Mouse (Mus musculus) forebrain, embryonic 13.5 days (tissue): ENCODE data around the gene Cebpzos. TPM values are rescaled to one million over a fixed set of nuclear protein-coding genes. Genes with fewer than 3 reads are reported as not detected.

Source experiments
- ATAC-seq: fragments of 200-750 bp; cut with Nextera tagmentation; 2 replicates; pipeline ENCODE4 v1.8.0; 2017
- H3K27ac ChIP-seq: fragments of 300-500 bp; sonication (generic); 2 replicates; pipeline ENCODE4 v1.5.1; 2015; ENCODE audit warnings: inconsistent platforms, mild to moderate bottlenecking, moderate library complexity
- H3K27me3 ChIP-seq: fragments of 300-500 bp; sonication (generic); 2 replicates; pipeline ENCODE4 v1.6.1; 2015; ENCODE audit warnings: mild to moderate bottlenecking, inconsistent platforms
- H3K36me3 ChIP-seq: fragments of 300-500 bp; sonication (generic); 2 replicates; pipeline ENCODE4 v1.6.1; 2015; ENCODE audit warnings: mild to moderate bottlenecking, inconsistent platforms; ENCODE audit not compliant: poor library complexity, severe bottlenecking
- H3K4me1 ChIP-seq: fragments of 300-500 bp; sonication (generic); 2 replicates; pipeline ENCODE4 v1.6.1; 2015; ENCODE audit warnings: inconsistent platforms
- H3K4me2 ChIP-seq: fragments of 300-500 bp; sonication (generic); 2 replicates; pipeline ENCODE4 v1.6.1; 2015; ENCODE audit warnings: inconsistent platforms, mild to moderate bottlenecking, moderate library complexity
- H3K4me3 ChIP-seq: fragments of 300-500 bp; sonication (generic); 2 replicates; pipeline ENCODE4 v1.5.1; 2015; ENCODE audit warnings: mild to moderate bottlenecking, inconsistent platforms
- H3K9ac ChIP-seq: fragments of 300-500 bp; sonication (generic); 2 replicates; pipeline ENCODE4 v1.6.1; 2015; ENCODE audit warnings: mild to moderate bottlenecking, inconsistent platforms
- H3K9me3 ChIP-seq: fragments of 300-500 bp; sonication (generic); replicated peaks from 2 replicates; pipeline ENCODE4 v1.6.1; 2016; ENCODE audit warnings: inconsistent platforms
- WGBS: fragments of 180-500 bp; shearing (Covaris S2); methylation state at CpG from one replicate; pipeline ENCODE4 v1.1.7; 2015; 5-methylcytosine and 5-hydroxymethylcytosine counted together
- polyA plus RNA-seq: library from polyadenylated mRNA; unstranded; fragments of >200 nt; fragmentation: Nextera tagmentation; extraction: Ambion mirVana; gene quantifications from 2 replicates; pipeline ENCODE4 v1.2.1, GENCODE M21; 2015

Cebpzos gene
- polyA plus RNA-seq, 1 experiment from 2014 or later: 133 TPM

DNA sequence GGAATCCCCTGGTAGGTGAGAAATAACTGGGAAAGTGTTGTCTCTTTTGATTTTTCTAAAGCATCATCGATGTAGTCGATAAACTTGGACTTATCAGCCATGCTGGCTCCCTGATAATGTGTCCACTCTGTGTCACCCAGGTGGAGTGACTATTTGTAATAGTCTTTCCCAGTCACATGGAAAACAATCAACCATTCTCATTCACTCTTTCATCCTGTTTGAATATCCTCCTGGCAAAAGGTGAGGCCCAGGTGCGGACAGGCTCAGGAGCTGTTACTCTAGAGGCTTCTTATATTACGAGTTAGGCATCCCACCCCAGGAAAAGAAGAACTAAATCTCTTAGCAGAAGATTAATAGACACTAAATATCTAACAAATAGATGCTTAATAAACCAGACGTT, 9.4 kb upstream of the Cebpzos start, which contains the start of gene Sult6b1:
Gene Sult6b1, minus strand, starts transcription at position 101 of the 400 bp plus-strand sequence.
- no peak within 1 kb of the TSS for H3K9ac ChIP-seq
- H3K9me3 ChIP-seq: no peaks in the 10 kb centered on the region
- no peaks in the 10 kb centered on the region for H3K36me3 ChIP-seq
- H3K4me1 ChIP-seq: no peaks in the 10 kb centered on the region
- H3K4me2 ChIP-seq: no peak within 1 kb of the TSS
- H3K27me3 ChIP-seq: no peaks in the 10 kb centered on the region
- no peak within 1 kb of the TSS for H3K27ac ChIP-seq
- H3K4me3 ChIP-seq: no peak within 1 kb of the TSS
- 87% methylated on average over 5 of the region's 5 CpGs for WGBS
- ATAC-seq: no peak

DNA sequence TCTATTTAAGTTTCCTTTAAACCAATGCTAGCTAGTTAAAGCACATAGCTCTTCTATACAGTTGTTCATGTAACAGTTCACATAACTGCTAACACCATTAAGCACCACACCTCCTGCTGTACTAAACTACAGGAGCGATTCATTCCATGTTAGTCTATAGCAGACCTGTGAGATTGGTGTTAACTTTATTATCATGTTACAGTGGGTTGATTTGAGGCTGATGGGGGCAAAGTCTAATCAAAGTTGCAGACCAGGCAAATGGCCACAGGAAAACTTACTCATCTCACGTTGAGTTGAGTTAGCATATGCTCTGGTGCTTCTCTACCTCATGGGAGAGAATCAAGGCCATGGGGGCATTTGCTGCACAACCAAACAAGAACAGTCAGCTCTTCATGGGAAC, 6.9 kb upstream of the Cebpzos start:
- Histone ChIP-seq H3K36me3 (no peaks in the 10 kb centered on the region), H3K9me3 (no peaks in the 10 kb centered on the region), H3K9ac (no peak overlapping the region), H3K4me3 (no peak overlapping the region), H3K4me2 (no peak overlapping the region), H3K4me1 (no peaks in the 10 kb centered on the region), H3K27ac (no peak overlapping the region), H3K27me3 (no peaks in the 10 kb centered on the region)
- no peak for ATAC-seq
- WGBS: 81% methylated on average over 2 of the region's 2 CpGs

DNA sequence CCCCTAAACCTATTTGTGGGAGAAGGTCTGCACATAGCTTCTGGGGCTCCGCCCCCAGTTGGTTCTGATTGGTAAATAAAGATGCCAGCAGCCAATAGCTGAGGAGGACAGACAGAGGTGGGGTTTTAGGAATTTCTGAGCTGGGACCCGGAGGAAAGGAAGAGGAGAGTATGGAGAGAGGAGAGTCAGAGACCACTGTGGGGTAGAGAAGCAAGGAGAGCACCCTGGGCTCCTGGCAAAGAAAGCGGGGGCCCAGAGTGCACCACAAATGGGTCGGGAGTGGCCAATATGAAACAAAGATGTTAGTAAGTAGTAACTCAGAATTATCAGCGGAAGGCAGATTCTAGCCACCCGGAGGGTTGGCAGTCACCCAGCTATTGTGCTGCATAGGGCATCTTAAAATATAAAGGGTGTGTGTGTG, 3.4 kb upstream of the Cebpzos start:
- peak; percentile 69 for ATAC-seq
- H3K9me3 ChIP-seq: no peaks in the 10 kb centered on the region
- H3K36me3 ChIP-seq: no peaks in the 10 kb centered on the region
- H3K9ac ChIP-seq: peak overlapping the region; percentile 28; the same call in 1 of the 2 replicates
- H3K4me3 ChIP-seq: peak overlapping the region; percentile 33
- peak overlapping the region; percentile 56 for H3K4me2 ChIP-seq
- no peaks in the 10 kb centered on the region for H3K27me3 ChIP-seq
- 33% methylated on average over 6 of the region's 6 CpGs for WGBS
- peaks cover 17% of the 10 kb centered on the region for H3K4me1 ChIP-seq
- H3K27ac ChIP-seq: no peak overlapping the region

DNA sequence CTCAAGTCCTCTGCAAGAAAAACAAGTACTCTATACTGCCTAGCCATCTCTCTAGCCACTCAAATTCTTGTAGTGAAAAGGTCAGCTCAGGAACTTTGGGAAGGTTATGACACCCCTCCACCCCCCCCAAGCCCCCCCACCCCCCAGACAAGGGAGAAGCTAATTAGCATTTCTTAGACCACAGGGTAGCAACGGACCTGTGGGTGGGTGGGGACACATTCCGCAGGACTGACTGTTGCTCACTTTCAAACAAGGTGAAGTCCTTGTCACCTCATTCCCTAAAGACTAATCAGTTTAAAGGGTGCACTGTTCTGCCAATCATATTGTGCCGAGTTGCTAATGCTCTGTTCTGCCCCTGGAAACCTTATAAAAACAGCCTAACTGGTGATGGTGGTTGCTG, 2.4 kb upstream of the Cebpzos start:
- H3K36me3 ChIP-seq: peaks cover 6% of the 10 kb centered on the region
- no peak for ATAC-seq
- H3K27me3 ChIP-seq: no peaks in the 10 kb centered on the region
- H3K27ac ChIP-seq: no peak overlapping the region
- WGBS: 70% methylated on average over 3 of the region's 3 CpGs
- no peak overlapping the region for H3K4me3 ChIP-seq
- H3K9ac ChIP-seq: no peak overlapping the region
- peaks cover 20% of the 10 kb centered on the region for H3K4me1 ChIP-seq
- H3K4me2 ChIP-seq: no peak overlapping the region
- H3K9me3 ChIP-seq: no peaks in the 10 kb centered on the region

DNA sequence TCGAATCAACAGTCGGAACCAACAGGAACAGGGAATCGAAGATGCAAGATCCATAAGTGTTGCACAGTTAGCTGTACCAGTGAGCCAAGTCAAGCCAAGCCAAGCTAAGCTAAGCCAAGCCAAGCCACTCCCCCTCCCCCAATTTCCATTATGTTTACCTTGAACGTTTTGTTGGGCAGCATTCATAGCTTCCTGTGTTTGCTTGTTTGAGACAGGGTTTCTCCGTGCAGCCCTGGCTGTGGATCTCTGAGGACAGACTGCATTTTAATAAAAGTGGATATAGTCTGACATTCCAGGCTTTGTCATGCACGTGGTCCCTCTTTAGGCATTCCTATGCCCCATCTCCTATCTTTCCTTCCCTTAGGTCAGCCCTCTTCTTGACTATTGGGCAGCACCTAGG, 528 bp upstream of the Cebpzos start:
- H3K27ac ChIP-seq: peak overlapping the region; percentile 75; the same call in 1 of the 2 replicates
- ATAC-seq: peak; percentile 42
- peaks cover 20% of the 10 kb centered on the region for H3K36me3 ChIP-seq
- no peaks in the 10 kb centered on the region for H3K27me3 ChIP-seq
- peak overlapping the region; percentile 65 for H3K4me3 ChIP-seq
- peaks cover 20% of the 10 kb centered on the region for H3K4me1 ChIP-seq
- H3K9me3 ChIP-seq: no peaks in the 10 kb centered on the region
- H3K4me2 ChIP-seq: peak overlapping the region; percentile 77
- peak overlapping the region; percentile 78 for H3K9ac ChIP-seq
- WGBS: 51% methylated on average over 6 of the region's 6 CpGs

DNA sequence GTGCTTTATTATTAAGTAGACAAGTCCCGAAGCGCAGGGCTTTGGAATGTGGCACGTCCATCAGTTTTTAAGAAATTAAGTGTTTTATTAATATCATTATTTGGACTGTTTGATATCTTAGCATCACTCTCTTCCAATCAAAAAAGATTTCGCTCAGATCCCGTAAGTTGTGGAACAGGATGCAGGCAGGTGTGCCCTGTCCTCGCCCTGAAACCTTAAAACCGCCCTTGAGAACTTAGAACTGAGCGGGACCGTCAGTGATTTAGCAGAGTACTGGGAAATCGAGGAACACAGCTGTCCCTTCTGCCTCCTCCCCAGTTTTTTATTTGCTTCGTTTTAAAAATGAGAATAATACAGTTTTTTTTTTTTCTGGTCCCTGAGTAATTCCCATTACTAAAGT, 599 bp downstream of the Cebpzos start:
- 3% methylated on average over 11 of the region's 11 CpGs for WGBS
- Histone ChIP-seq H3K36me3 (peaks cover 30% of the 10 kb centered on the region), H3K4me1 (peaks cover 20% of the 10 kb centered on the region), H3K9me3 (no peaks in the 10 kb centered on the region), H3K4me2 (peak overlapping the region; percentile 77), H3K27ac (peak overlapping the region; percentile 75), H3K4me3 (peak overlapping the region; percentile 65), H3K9ac (peak overlapping the region; percentile 78), H3K27me3 (no peaks in the 10 kb centered on the region)
- ATAC-seq: peak; percentile 19

DNA sequence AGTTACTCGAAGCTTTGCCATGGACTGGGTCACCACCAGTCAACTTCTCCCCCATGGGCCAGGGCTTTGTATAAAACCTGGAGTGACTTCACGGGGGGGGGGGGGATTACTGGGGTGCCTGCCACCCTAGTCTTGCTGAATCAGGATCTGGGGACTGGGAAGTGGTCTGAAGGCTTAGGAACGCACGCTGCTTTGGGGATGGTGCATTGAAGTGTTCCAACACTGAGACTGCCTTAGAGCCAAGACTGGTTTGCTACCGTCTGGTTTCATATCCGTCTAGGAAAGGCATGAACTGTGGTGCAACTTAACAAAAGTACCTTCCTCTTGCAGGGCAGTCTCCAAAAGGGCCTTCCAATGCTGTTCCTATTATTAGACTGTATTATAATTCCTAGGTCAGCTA, 1.4 kb downstream of the Cebpzos start:
- Histone ChIP-seq H3K4me1 (peaks cover 20% of the 10 kb centered on the region), H3K36me3 (peaks cover 37% of the 10 kb centered on the region), H3K9ac (0 out of 2 replicates have a peak overlapping the region, but pooled peaks have one; percentile 78), H3K9me3 (no peaks in the 10 kb centered on the region), H3K27ac (no peak overlapping the region), H3K4me2 (peak overlapping the region; percentile 77), H3K4me3 (no peak overlapping the region), H3K27me3 (no peaks in the 10 kb centered on the region)
- 38% methylated on average over 6 of the region's 6 CpGs for WGBS
- no peak for ATAC-seq

DNA sequence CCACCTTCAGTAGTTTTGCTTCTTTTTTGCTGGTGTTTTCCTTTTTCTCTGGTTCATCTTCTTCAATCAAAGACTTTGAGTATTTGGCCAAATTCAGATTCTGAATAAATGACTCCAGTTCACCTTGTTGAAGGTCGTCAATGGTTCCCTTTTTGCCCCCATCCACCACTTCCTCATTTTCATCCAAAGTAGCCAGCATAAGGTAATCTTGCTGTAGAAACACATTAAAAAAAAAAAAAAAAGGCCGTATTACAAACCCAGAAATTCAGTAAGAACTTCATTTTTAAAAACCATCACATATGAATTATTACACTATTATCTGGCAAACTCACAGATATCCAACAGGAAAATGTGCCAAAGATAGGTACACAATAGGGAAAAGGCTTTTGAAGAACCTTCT, 19.6 kb downstream of the Cebpzos start:
- H3K9ac ChIP-seq: peak overlapping the region; percentile 76
- ATAC-seq: no peak
- H3K27ac ChIP-seq: no peak overlapping the region
- peaks cover 49% of the 10 kb centered on the region for H3K36me3 ChIP-seq
- peak overlapping the region; percentile 89 for H3K4me3 ChIP-seq
- peak overlapping the region; percentile 70 for H3K4me2 ChIP-seq
- peaks cover 36% of the 10 kb centered on the region for H3K4me1 ChIP-seq
- H3K9me3 ChIP-seq: no peaks in the 10 kb centered on the region
- no peaks in the 10 kb centered on the region for H3K27me3 ChIP-seq
- WGBS: 89% methylated on average over 2 of the region's 2 CpGs

DNA sequence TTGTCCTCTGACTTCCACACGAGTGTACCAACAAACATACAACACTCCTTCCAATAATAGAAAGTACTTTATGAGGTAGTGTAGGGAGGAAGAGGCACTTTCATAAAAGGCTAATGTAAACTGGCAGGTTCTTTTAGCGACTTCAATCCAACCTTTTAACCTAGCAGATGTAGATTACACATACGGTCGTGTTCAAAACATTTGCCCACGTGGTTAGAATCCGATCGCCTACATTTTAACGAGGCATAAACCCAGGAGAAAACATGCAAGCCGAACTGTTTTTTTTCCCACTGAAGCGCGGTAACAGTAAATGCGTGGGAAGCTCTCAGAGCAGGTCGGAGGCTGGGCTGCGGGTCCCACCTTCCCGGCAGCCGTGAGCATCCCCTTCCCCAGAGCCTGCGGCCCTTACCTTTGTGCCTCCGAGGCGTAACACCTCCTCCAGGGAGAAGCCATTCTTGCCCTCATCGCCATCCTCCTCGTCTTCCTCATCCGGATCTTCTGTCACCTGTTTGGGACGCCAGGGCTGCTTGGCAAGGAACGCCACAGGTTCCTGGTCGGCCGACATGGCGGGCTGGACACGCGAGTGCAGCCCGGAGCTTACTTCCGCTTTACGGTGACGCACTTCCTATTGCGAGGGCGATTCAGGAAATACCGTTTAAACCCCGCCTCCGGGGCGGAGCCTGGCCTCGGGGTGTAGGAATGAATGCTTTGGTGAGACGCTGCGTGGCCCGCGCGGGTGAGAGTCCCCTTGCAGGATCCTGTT, 20.3 kb downstream of the Cebpzos start, which contains the start of the genes Cebpz and Ndufaf7:
Gene Cebpz, minus strand, starts transcription at position 601 of the 763 bp plus-strand sequence.
Gene Ndufaf7, plus strand, starts transcription at position 671 of the 763 bp plus-strand sequence.
- Histone ChIP-seq H3K4me2 (peak within 1 kb of the TSS; percentile 70), H3K9ac (peak within 1 kb of the TSS; percentile 76), H3K9me3 (no peaks in the 10 kb centered on the region), H3K36me3 (peaks cover 48% of the 10 kb centered on the region), H3K27ac (0 out of 2 replicates have a peak within 1 kb of the TSS, but pooled peaks have one; percentile 31), H3K27me3 (no peaks in the 10 kb centered on the region), H3K4me3 (peak within 1 kb of the TSS; percentile 89), H3K4me1 (peaks cover 36% of the 10 kb centered on the region)
- under 1% methylated on average over 45 of the region's 45 CpGs for WGBS
- peak; percentile 100 for ATAC-seq

DNA sequence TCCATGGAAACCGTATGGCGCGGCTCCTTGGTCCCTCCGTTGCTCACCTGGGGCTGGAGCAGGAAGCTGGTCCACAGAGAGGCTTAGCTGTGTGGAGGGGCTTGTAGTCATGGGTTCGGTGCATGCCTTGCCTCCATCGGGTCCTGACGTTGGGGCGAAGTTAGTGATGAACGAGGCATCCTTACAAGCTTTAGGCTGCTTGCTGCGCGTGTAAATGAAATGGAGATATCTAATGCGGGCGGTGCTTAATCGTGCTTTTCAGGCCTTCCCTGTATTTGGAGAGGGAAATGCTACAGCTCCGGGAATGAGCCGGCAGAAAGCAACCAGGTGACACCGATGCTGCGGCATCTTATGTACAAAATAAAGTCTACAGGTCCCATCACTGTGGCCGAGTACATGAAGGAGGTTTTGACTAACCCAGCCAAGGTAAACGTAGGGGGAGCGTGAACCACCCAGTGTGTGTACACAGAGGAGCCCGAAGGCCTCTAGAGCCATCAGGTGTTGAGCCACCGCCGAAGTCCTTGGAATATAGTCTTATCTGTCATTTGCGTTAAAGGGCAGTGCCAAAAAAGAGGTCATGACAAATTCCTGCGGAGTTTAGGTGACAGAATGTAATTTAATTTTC, 21.0 kb downstream of the Cebpzos start:
- Histone ChIP-seq H3K4me2 (peak overlapping the region; percentile 70), H3K4me3 (peak overlapping the region; percentile 89), H3K4me1 (peaks cover 36% of the 10 kb centered on the region), H3K27ac (0 out of 2 replicates have a peak overlapping the region, but pooled peaks have one; percentile 31), H3K9me3 (no peaks in the 10 kb centered on the region), H3K27me3 (no peaks in the 10 kb centered on the region), H3K36me3 (peaks cover 47% of the 10 kb centered on the region), H3K9ac (peak overlapping the region; percentile 76)
- 10% methylated on average over 26 of the region's 26 CpGs for whole genome bisulfite sequencing
- peak; percentile 29; the same call in 1 of the 2 replicates for ATAC-seq

DNA sequence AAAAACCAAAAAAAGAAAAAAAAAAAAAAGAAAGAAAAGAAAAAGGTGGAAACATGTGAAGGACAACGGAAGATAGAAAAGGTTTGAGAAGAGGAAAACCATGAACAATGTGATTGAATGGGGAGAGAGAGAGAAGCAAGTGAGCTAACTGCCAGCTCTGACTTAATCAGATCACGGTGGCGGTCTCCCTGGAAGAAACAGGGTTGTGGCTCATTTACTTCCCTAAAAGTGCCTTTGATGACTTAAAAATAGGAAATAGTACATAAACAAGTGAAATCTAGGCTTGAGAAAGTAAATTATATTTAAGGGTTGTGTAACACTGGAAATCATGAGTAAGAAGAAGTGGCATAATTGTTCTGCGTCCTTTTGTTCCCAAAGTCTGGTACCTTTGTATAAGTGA, 22.6 kb downstream of the Cebpzos start:
- peaks cover 21% of the 10 kb centered on the region for H3K4me1 ChIP-seq
- no peak for ATAC-seq
- WGBS: 92% methylated on average over 4 of the region's 4 CpGs
- peaks cover 49% of the 10 kb centered on the region for H3K36me3 ChIP-seq
- H3K4me3 ChIP-seq: no peak overlapping the region
- no peak overlapping the region for H3K4me2 ChIP-seq
- no peaks in the 10 kb centered on the region for H3K27me3 ChIP-seq
- H3K9ac ChIP-seq: no peak overlapping the region
- H3K27ac ChIP-seq: no peak overlapping the region
- H3K9me3 ChIP-seq: no peaks in the 10 kb centered on the region

DNA sequence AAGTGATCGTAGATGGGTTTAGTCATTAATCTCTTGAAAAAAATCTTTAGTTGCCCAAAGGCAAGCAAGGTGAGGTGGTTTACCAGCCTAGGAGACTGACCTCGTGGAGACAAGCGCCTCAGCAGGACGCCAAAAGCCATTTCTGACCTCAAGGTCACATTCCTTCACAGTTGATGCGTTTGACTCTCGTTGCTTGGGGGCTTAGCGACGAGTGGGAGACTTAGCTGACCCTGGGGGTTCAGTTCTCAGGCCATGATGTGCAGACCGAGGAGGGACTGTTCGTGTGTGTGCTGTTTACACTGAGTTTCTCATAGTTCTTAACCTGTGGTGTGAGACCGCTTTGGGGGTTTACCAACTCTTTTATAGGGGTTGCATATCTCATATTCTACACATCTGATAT, 26.3 kb downstream of the Cebpzos start:
- 72% methylated on average over 11 of the region's 11 CpGs for WGBS
- Histone ChIP-seq H3K27ac (no peak overlapping the region), H3K36me3 (peaks cover 56% of the 10 kb centered on the region), H3K27me3 (no peaks in the 10 kb centered on the region), H3K9ac (no peak overlapping the region), H3K9me3 (no peaks in the 10 kb centered on the region), H3K4me3 (no peak overlapping the region), H3K4me2 (no peak overlapping the region), H3K4me1 (peaks cover 6% of the 10 kb centered on the region)
- ATAC-seq: no peak
